Mouse (Mus musculus): Measurements from ENCODE around the gene Sdk2.

The Sdk2 gene

GRCm38 (mm10) chr11:113733631-113734364 lies 333.0 kb downstream of the Sdk2 start:
- DNase-seq: peak; percentile 57

- no peak for DNase-seq
Observed at GRCm38 (mm10) chr11:113731945-113732612, 334.8 kb downstream of the Sdk2 start.

- no peak for DNase-seq
Observed at GRCm38 (mm10) chr11:113730879-113731278, 336.0 kb downstream of the Sdk2 start.

GRCm38 (mm10) chr11:113729917-113730316 lies 336.9 kb downstream of the Sdk2 start:
- DNase-seq: no peak

- no peak for DNase-seq
Observed at GRCm38 (mm10) chr11:113729239-113729638, 337.6 kb downstream of the Sdk2 start.

- no peak for DNase-seq
Observed at GRCm38 (mm10) chr11:113727992-113728391, 338.9 kb downstream of the Sdk2 start.

GRCm38 (mm10) chr11:113726994-113727888 lies 339.6 kb downstream of the Sdk2 start:
- DNase-seq: no peak

Data from lung, postnatal 14 days (tissue).